Mouse (Mus musculus) heart, postnatal 25 days (tissue): ENCODE data around the gene Col7a1. TPM values are rescaled to one million over a fixed set of nuclear protein-coding genes. Genes with fewer than 3 reads are reported as not detected.
A peak's percentile ranks its signal among the peaks of the same experiment; 100 is the strongest.

Experiments
- DNase-seq: peaks from one replicate; pipeline ENCODE4 v3.0.0; 2022; ENCODE audit warnings: low spot score
- intact Hi-C: fragments of 180-260 bp; cut with DNase I; formaldehyde crosslinking; loops from one replicate; pipeline ENCODE4 v1.15.1; 2025
- total RNA-seq, 2 experiments: library from RNA; stranded (reverse); gene quantifications; 2 replicates each; pipeline ENCODE4 v1.2.3; 2021

The Col7a1 gene
- total RNA-seq = under 1 TPM; 0.23 to 0.61 TPM

DNA sequence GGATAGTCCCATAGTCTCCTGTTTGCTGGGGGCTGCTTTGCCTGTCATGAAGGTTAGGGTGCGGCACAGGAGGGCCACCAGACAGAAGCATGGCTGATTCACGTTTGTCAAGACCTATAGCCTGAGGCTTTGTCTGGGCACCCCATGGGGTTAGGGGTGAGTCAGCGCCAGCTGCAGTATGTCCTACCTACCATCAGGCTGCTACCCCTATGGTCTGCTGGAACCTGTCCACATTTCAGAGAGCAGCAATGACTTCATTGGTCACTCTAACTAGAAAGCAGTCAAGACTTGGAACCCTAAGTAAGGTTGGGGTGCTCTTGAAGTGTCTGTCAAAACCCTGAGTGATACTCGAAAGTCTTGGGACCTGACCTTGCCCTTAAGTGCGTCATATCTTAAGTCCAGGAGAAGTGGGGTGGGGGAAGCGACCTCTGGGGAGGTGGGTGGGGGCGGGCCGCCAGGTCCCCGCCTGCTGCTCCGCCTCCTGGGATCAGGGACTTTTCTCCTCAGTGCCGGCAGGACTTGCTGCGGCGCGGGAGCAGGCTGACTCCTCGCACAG, at the start of gene Col7a1:
Gene Col7a1, plus strand, starts transcription at position 506 of the 556 bp plus-strand sequence.
- intact Hi-C loops = no loop called here
- DNase-seq = no peak

DNA sequence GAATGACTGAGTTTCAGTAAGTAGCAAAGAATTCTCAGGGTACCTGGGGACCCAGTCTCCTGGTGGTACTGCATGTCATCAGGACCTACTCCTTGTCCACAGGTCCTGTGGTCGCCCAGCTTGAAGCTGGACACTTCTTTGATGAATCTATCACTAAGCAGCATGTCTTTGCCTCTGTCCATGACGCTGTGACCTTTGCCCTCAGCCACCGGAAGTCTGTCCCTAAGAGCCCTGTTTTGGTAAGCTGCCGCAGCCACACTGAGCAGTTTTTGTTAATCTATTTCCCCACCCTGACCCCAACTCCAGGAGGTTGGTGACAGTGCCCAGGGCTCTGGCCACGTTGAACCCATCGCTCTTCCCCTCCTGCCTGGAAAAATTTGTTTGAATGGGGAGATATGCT, 41.1 kb upstream of the Col7a1 start:
- no peak for DNase-seq
- intact Hi-C loops = no loop called here

GRCm38 (mm10) chr9:108913161-108913560, 40.2 kb upstream of the Col7a1 start:
- DNase-seq = no peak
- intact Hi-C loops = no loop called here

DNA sequence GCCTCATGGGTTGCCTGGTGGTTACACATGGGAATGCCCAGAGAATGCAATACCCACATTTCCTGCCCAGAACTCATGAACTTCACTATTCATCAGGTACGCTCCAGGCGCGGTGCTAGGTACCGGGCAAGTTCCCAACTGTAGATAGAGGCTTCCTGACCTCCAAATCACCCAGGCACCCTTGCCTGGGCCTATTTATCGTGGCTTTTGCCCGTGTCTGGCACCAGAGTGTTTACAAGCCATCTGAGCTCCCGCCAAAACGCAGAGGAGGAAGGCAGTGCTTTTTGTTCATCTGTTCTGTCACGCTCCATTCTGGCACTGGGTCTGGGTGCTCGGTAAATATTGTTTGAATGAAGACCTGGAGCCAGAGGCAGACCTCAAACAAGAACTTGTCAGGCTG, 39.8 kb upstream of the Col7a1 start:
- no peak for DNase-seq

GRCm38 (mm10) chr9:108914491-108914890, 38.9 kb upstream of the Col7a1 start, which contains the start of gene Tmem89:
Gene Tmem89 (plus strand): TSS chr9:108914619.
- intact Hi-C loops = no loop called here
- DNase-seq = peak; percentile 39

More for the DNA sequence above, 39.8 kb upstream of the Col7a1 start:
- intact Hi-C loops = no loop called here

GRCm38 (mm10) chr9:108925897-108926296, 27.5 kb upstream of the Col7a1 start:
- DNase-seq = no peak
- intact Hi-C loops = no loop called here

GRCm38 (mm10) chr9:108928424-108928823, 25.0 kb upstream of the Col7a1 start:
- intact Hi-C loops = no loop called here
- DNase-seq = no peak

DNA sequence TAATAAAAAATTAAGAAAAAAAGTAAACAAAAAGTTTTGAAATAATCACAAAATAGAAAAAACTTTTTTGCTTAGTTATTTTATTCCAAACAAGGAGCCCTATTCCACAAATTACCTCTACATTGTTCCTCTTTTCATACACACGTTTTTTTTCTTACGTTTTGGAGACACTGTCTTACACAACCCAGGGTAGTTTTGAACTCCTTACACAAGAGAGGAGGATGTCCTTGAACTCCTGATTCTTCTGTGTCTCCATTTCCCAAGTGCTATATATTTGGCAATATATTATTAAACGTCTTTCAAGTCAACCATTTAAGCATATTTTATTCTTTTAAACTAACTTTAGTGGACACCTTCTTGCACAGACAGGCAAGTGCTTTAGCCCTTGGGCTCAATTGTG, 17.4 kb upstream of the Col7a1 start:
- intact Hi-C loops = loop anchor here (2.0 to 5.0 kb wide), 2 partner anchors 127 to 184 kb away; partner anchors contain the start of gene Nckipsd
- DNase-seq = no peak

GRCm38 (mm10) chr9:108936418-108937364, 16.7 kb upstream of the Col7a1 start, which contains the start of gene Uqcrc1:
Gene Uqcrc1 (plus strand): TSS chr9:108936633.
- DNase-seq = peak; percentile 80
- intact Hi-C loops = loop anchor here (2.0 to 5.0 kb wide), 2 partner anchors 128 to 184 kb away; partner anchors contain the start of gene Nckipsd

DNA sequence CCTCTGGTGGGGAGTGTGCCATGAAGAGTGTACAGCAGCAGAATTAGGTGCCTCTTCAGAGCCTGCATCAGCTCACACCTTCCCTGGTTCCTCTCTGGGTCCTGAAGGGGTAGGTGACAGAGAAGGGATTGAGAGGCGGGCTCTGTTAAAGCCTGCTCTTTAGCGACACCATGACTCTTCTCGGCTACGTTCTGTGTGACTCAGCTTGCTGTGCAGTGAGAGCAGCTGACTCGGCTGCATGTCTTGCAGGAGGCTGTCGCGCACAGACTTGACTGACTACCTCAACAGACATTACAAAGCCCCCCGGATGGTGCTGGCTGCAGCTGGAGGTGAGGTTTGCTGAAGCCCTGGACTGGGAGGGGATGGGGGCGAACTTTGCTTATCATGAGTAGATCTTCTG, 8.3 kb upstream of the Col7a1 start:
- DNase-seq = no peak
- intact Hi-C loops = no loop called here

DNA sequence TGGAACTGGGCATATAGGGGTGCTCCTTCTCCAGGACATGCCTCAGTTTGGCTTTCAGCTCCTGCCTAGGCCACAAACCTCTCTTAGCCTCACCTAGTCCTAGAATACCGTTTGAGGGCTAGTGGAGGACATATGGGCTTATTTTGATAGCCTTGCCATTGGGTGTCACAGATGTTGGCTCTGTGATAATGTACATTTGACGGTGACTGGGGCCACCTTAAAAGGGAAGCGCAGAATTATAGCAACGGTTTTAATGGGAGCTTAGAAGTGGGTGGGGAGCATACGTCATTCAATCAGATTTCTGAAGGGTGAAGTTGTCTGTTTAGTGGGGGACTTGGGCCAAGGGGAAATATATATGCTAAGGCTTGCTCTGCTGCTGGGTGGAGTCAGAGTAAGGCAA, 7.8 kb upstream of the Col7a1 start:
- intact Hi-C loops = no loop called here
- DNase-seq = no peak

- peak; percentile 16 for DNase-seq
- intact Hi-C loops = no loop called here
Measured at GRCm38 (mm10) chr9:108949231-108949966, 4.0 kb upstream of the Col7a1 start.

- DNase-seq = no peak
- intact Hi-C loops = no loop called here
Measured at GRCm38 (mm10) chr9:108949967-108950728, 3.2 kb upstream of the Col7a1 start.

DNA sequence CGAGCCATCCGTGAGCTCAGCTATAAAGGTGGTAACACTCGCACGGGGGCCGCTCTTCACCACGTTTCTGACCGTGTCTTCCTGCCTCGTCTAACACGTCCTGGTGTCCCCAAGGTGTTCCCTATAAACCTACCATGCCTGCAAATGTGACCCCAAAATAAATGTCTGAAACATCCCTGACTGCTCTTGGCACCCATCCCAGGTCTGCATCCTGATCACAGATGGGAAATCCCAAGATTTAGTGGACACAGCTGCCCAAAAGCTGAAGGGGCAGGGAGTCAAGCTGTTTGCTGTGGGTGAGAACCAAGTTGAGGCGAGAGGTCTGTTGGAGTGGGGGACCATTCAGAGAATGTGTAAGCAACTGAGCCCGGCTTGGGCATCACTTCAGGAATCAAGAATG, 1.9 kb downstream of the Col7a1 start:
- intact Hi-C loops = no loop called here
- no peak for DNase-seq

DNA sequence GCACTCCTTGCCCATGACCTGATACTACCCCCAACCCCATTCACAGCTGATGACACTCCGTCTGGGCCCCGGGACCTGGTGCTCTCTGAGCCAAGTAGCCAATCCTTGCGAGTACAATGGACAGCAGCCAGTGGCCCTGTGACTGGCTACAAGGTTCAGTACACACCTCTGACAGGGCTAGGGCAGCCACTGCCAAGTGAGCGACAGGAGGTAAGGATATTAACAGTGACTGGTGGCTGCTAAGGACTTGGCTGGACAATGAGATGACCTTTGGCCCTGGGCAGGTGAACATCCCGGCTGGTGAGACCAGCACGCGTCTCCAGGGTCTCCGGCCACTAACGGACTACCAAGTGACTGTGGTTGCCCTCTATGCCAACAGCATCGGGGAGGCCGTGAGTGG, 2.5 kb downstream of the Col7a1 start:
- intact Hi-C loops = no loop called here
- DNase-seq = no peak

- DNase-seq = no peak
- intact Hi-C loops = no loop called here
Measured at GRCm38 (mm10) chr9:108963577-108963976, 10.2 kb downstream of the Col7a1 start.

GRCm38 (mm10) chr9:108964338-108964737, 11.0 kb downstream of the Col7a1 start:
- no peak for DNase-seq
- intact Hi-C loops = no loop called here

DNA sequence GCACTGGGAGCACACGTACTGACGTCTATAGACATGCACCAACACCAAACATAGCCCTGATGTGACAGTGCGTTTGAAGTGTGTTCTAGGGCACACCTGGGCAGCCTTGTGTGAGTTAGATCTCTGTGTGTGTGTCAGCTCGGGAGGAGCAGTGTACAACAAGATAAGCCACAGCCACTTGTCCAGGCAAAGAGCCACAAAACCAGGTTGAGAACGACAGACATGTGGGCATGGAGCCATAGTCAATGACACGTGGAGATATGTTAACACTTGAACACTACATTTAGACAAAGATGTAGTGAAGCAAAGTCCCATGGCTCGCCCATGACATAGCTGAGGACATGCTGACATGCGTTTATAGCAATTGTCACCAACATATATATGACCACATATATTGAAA, 17.2 kb downstream of the Col7a1 start:
- DNase-seq = no peak

DNA sequence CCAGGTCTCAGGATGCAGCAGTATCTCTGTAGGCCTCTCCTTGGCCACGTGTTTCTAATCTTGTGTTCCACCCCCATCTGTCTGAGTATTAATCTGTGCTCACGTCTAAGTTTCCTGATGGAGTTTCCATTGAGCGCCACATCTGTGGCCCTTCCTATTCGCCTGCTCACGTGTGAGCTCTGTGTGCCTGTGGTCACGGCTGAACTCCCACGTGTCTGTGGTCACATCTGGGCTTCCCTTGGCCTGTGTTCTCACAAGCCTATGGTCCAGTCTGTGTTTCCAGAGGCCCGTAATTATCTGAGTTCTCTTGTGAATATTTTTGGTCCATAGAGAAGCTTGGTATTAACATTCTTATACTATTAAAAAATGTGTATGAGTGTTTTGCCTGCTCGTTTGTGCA, 23.1 kb downstream of the Col7a1 start:
- intact Hi-C loops = no loop called here
- no peak for DNase-seq

More for the DNA sequence above, 17.2 kb downstream of the Col7a1 start:
- intact Hi-C loops = no loop called here

GRCm38 (mm10) chr9:108977966-108978365, 24.6 kb downstream of the Col7a1 start:
- intact Hi-C loops = no loop called here
- DNase-seq = no peak
